Mouse (Mus musculus) stomach, postnatal 0 days (tissue): Measurements from ENCODE around the gene Cdk14.

ENCODE experiments used
- CTCF ChIP-seq: IDR thresholded peaks from 2 replicates; pipeline ENCODE4 v1.5.1; 2016; ENCODE audit warnings: antibody characterized with exemption, low read depth, mild to moderate bottlenecking, moderate library complexity
- EP300 ChIP-seq: optimal IDR thresholded peaks from 2 replicates; pipeline ENCODE3; 2016; ENCODE audit warnings: antibody characterized with exemption

DNA sequence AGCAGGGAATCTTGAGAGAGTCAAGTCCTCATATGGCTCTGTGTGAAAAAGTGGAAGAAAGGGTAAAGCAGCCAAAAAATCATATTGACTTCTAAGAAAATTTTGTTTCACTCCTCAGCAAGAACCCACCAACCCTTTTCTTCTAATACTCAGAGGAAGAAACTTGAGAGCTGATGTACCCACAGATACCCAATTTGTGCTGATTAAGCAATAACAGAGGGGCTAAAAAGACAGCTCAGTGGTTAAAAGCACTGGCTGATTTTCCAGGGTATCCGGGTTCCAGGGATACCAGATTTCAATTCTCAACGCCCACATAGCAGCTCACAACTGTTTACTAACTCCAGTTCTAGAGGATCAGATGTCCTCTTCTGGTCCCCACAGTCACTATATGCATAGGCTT, 401.9 kb downstream of the Cdk14 start:
- no peak for TF ChIP-seq CTCF
- TF ChIP-seq EP300 = no peak
